Mouse (Mus musculus): Measurements from ENCODE around the gene Mest. TPM values are rescaled to one million over a fixed set of nuclear protein-coding genes. Genes with fewer than 3 reads are reported as not detected.
A peak's percentile ranks its signal among the peaks of the same experiment; 100 is the strongest.

The Mest gene
- 100 to 1,000 TPM; 104 to 155 TPM for total RNA-seq (2021)

GRCm38 (mm10) chr6:30723331-30723730 is at the start of gene Mest:
Mest (plus strand) TSS chr6:30723547.
- DNase-seq = no peak
- intact Hi-C loops (cut with DNase I) = no loop called here

GRCm38 (mm10) chr6:30673764-30674561 is 49.4 kb upstream of the Mest start:
- intact Hi-C loops (cut with DNase I) = no loop called here
- peak; percentile 54 for DNase-seq

GRCm38 (mm10) chr6:30674714-30675280 is 48.5 kb upstream of the Mest start:
- DNase-seq = no peak
- intact Hi-C loops (cut with DNase I) = no loop called here

GRCm38 (mm10) chr6:30675281-30675771 is 48.0 kb upstream of the Mest start:
- intact Hi-C loops (cut with DNase I) = no loop called here
- DNase-seq = no peak

GRCm38 (mm10) chr6:30676506-30676905 is 46.8 kb upstream of the Mest start:
- no peak for DNase-seq
- intact Hi-C loops (cut with DNase I) = no loop called here

- DNase-seq = no peak
- intact Hi-C loops (cut with DNase I) = no loop called here
Measured at GRCm38 (mm10) chr6:30677591-30677990, 45.8 kb upstream of the Mest start.

- intact Hi-C loops (cut with DNase I) = no loop called here
- peak; percentile 57 for DNase-seq
Measured at GRCm38 (mm10) chr6:30678482-30678881, 44.9 kb upstream of the Mest start.

- DNase-seq = no peak
- intact Hi-C loops (cut with DNase I) = no loop called here
Measured at GRCm38 (mm10) chr6:30679567-30679966, 43.8 kb upstream of the Mest start.

GRCm38 (mm10) chr6:30680442-30680841 is 42.9 kb upstream of the Mest start:
- intact Hi-C loops (cut with DNase I) = no loop called here
- no peak for DNase-seq

GRCm38 (mm10) chr6:30681935-30682900 is 41.1 kb upstream of the Mest start:
- intact Hi-C loops (cut with DNase I) = no loop called here

GRCm38 (mm10) chr6:30684570-30684969 is 38.8 kb upstream of the Mest start:
- DNase-seq = no peak
- intact Hi-C loops (cut with DNase I) = no loop called here

More at GRCm38 (mm10) chr6:30681935-30682900, 41.1 kb upstream of the Mest start:
- DNase-seq = no peak

- intact Hi-C loops (cut with DNase I) = no loop called here
- DNase-seq = no peak
Measured at GRCm38 (mm10) chr6:30687198-30687597, 36.1 kb upstream of the Mest start.

- intact Hi-C loops (cut with DNase I) = no loop called here
- no peak for DNase-seq
Measured at GRCm38 (mm10) chr6:30692826-30693225, 30.5 kb upstream of the Mest start.

- intact Hi-C loops (cut with DNase I) = no loop called here
- DNase-seq = peak; percentile 98
Measured at GRCm38 (mm10) chr6:30693350-30693991, 29.9 kb upstream of the Mest start, which contains the start of gene Cep41. Cep41 (minus strand) TSS chr6:30693749.

- intact Hi-C loops (cut with DNase I) = no loop called here
- DNase-seq = no peak
Measured at GRCm38 (mm10) chr6:30694209-30694608, 29.1 kb upstream of the Mest start.

- intact Hi-C loops (cut with DNase I) = no loop called here
- no peak for DNase-seq
Measured at GRCm38 (mm10) chr6:30695124-30695523, 28.2 kb upstream of the Mest start.

- intact Hi-C loops (cut with DNase I) = no loop called here
- DNase-seq = no peak
Measured at GRCm38 (mm10) chr6:30697464-30697863, 25.9 kb upstream of the Mest start.

- no peak for DNase-seq
- intact Hi-C loops (cut with DNase I) = no loop called here
Measured at GRCm38 (mm10) chr6:30698036-30698435, 25.3 kb upstream of the Mest start.

- intact Hi-C loops (cut with DNase I) = no loop called here
- DNase-seq = no peak
Measured at GRCm38 (mm10) chr6:30700182-30700581, 23.2 kb upstream of the Mest start.

- no peak for DNase-seq
- intact Hi-C loops (cut with DNase I) = no loop called here
Measured at GRCm38 (mm10) chr6:30702881-30703280, 20.5 kb upstream of the Mest start.
